Mouse (Mus musculus): ENCODE data around the gene Fcrl1. TPM values are rescaled to one million over a fixed set of nuclear protein-coding genes. Genes with fewer than 3 reads are reported as not detected.

Gene Fcrl1
- polyA plus RNA-seq (2012; rRNA removed; ENCODE audit: low replicate concordance): 13.1 and 16.1 TPM in 2 replicates

GRCm38 (mm10) chr3:87376195-87377165, at the start of gene Fcrl1:
TSS of gene Fcrl1 (plus strand) at chr3:87376387.

GRCm38 (mm10) chr3:87357581-87357980, 18.6 kb upstream of the Fcrl1 start, which contains the start of gene Cd5l:
TSS of gene Cd5l (plus strand) at chr3:87357881.

GRCm38 (mm10) chr3:87435479-87435878, 59.3 kb downstream of the Fcrl1 start, which contains the start of gene Fcrl5:
TSS of gene Fcrl5 (plus strand) at chr3:87435773.

Other genes with a start within 250 kb of the Fcrl1 start
- gene Kirrel, start 201.6 kb upstream of the Fcrl1 start, polyA plus RNA-seq (2012; rRNA removed; ENCODE audit: low replicate concordance): 15.5 and 21.5 TPM in 2 replicates
- 14.6 and 33.0 TPM in 2 replicates for gene Fcrls, start 112.6 kb upstream of the Fcrl1 start, polyA plus RNA-seq (2012; rRNA removed; ENCODE audit: low replicate concordance)
- 1.8 and 1.9 TPM in 2 replicates for gene Cd5l, start 18.5 kb upstream of the Fcrl1 start, polyA plus RNA-seq (2012; rRNA removed; ENCODE audit: low replicate concordance)
- gene Fcrl5, start 59.4 kb downstream of the Fcrl1 start, polyA plus RNA-seq (2012; rRNA removed; ENCODE audit: low replicate concordance): 0.50 TPM in 2 replicates
- 20.9 and 29.8 TPM in 2 replicates for gene Etv3, start 149.0 kb downstream of the Fcrl1 start, polyA plus RNA-seq (2012; rRNA removed; ENCODE audit: low replicate concordance)
- gene Arhgef11, start 241.2 kb downstream of the Fcrl1 start, polyA plus RNA-seq (2012; rRNA removed; ENCODE audit: low replicate concordance): 26.3 and 51.8 TPM in 2 replicates